Mouse (Mus musculus) kidney, embryonic 14.5 days (tissue): ENCODE measurements around the gene Aim2. TPM values are rescaled to one million over a fixed set of nuclear protein-coding genes. Genes with fewer than 3 reads are reported as not detected.
A peak's percentile ranks its signal among the peaks of the same experiment; 100 is the strongest.

Source experiments
- ATAC-seq: fragments of 200-750 bp; cut with Nextera tagmentation; 2 replicates; pipeline ENCODE4 v1.8.0; 2017; ENCODE audit warnings: moderate number of reproducible peaks, mild to moderate bottlenecking, moderate TSS enrichment, moderate library complexity; ENCODE audit not compliant: low FRiP score, low TSS enrichment
- H3K27ac ChIP-seq: fragments of 300-500 bp; sonication (generic); 2 replicates; pipeline ENCODE4 v1.5.1; 2014; ENCODE audit warnings: low read depth, mild to moderate bottlenecking, low read length, moderate library complexity, mixed read lengths
- H3K27me3 ChIP-seq: fragments of 300-500 bp; sonication (generic); 2 replicates; pipeline ENCODE4 v1.6.1; 2014; ENCODE audit warnings: mild to moderate bottlenecking, low read length; ENCODE audit not compliant: control insufficient read depth, insufficient read depth
- H3K36me3 ChIP-seq: fragments of 300-500 bp; sonication (generic); 2 replicates; pipeline ENCODE4 v1.6.1; 2014; ENCODE audit warnings: low read length, mixed read lengths; ENCODE audit not compliant: control insufficient read depth, insufficient read depth
- H3K4me1 ChIP-seq: fragments of 300-500 bp; sonication (generic); 2 replicates; pipeline ENCODE4 v1.6.1; 2014; ENCODE audit warnings: low read length, mixed read lengths; ENCODE audit not compliant: control insufficient read depth, insufficient read depth
- H3K4me2 ChIP-seq: fragments of 300-500 bp; sonication (generic); replicated peaks from 2 replicates; pipeline ENCODE4 v1.6.1; 2014; ENCODE audit warnings: low read depth, mild to moderate bottlenecking, low read length
- H3K4me3 ChIP-seq: fragments of 300-500 bp; sonication (generic); 2 replicates; pipeline ENCODE4 v1.5.1; 2014; ENCODE audit warnings: mild to moderate bottlenecking, low read length
- H3K9ac ChIP-seq: fragments of 300-500 bp; sonication (generic); 2 replicates; pipeline ENCODE4 v1.6.1; 2014; ENCODE audit warnings: low read depth, mild to moderate bottlenecking, low read length, moderate library complexity
- H3K9me3 ChIP-seq: fragments of 300-500 bp; sonication (generic); 2 replicates; pipeline ENCODE4 v1.6.1; 2016; ENCODE audit warnings: low read length; ENCODE audit not compliant: control insufficient read depth
- WGBS: fragments of 180-500 bp; shearing (Covaris S2); extraction: QIAGEN DNeasy Blood & Tissue Kit; methylation state at CpG from one replicate; pipeline ENCODE4 v1.1.7; 2014; 5-methylcytosine and 5-hydroxymethylcytosine counted together
- polyA plus RNA-seq: library from polyadenylated mRNA; unstranded; fragments of >200 nt; fragmentation: Nextera tagmentation; extraction: Ambion mirVana; gene quantifications from 2 replicates; pipeline ENCODE4 v1.2.1, GENCODE M21; 2014

Gene Aim2
- polyA plus RNA-seq, 1 experiment from 2014 or later = 3.3 TPM

- Histone ChIP-seq H3K27ac (no peak overlapping the region), H3K9ac (no peak overlapping the region), H3K4me3 (no peak overlapping the region), H3K36me3 (no peaks in the 10 kb centered on the region), H3K9me3 (no peaks in the 10 kb centered on the region), H3K27me3 (no peaks in the 10 kb centered on the region), H3K4me1 (no peaks in the 10 kb centered on the region), H3K4me2 (no peak overlapping the region)
- ATAC-seq = no peak
- WGBS = 88% methylated on average over 6 of the region's 6 CpGs
These were observed 41.1 kb downstream of the Aim2 start for GRCm38 (mm10) chr1:173391754-173392153.

- no peak overlapping the region for H3K9ac ChIP-seq
- H3K9me3 ChIP-seq = no peaks in the 10 kb centered on the region
- H3K4me1 ChIP-seq = no peaks in the 10 kb centered on the region
- H3K36me3 ChIP-seq = no peaks in the 10 kb centered on the region
- 30% methylated on average over 3 of the region's 3 CpGs for WGBS
- no peak overlapping the region for H3K4me3 ChIP-seq
- no peaks in the 10 kb centered on the region for H3K27me3 ChIP-seq
- H3K4me2 ChIP-seq = no peak overlapping the region
- no peak overlapping the region for H3K27ac ChIP-seq
- peak; percentile 76 for ATAC-seq
These were observed 47.8 kb downstream of the Aim2 start for GRCm38 (mm10) chr1:173398323-173398970.

DNA sequence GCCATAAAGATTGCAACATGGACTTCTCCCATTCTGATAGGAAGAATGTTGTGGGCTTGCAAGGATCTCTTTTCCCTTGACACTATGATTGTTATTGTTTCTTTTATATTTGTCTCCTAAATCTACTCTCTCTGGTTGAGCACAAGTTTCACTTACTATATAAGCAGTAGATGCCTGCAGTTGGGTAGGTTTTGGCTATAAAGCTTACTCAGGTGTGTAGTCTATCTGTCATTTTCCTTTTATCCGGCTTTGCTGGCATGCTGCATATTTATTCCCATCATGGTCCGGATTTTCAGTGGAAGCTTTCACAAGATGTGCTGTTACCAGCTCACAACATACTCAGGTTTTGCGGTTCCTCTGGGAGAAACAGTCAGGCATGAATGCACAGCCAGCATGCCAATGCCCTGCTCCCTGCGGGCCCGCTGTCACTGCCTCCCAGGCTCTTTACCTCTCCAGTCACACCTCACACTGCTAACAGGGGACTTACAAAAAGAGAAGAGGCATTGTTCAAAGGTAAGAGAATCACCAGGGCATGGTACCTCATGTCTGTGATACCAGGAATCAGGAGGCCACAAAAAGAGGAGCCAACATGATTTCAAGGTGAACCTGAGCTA is 54.1 kb downstream of the Aim2 start:
- no peak overlapping the region for H3K4me3 ChIP-seq
- peak; percentile 86 for ATAC-seq
- WGBS = 32% methylated on average over 5 of the region's 5 CpGs

DNA sequence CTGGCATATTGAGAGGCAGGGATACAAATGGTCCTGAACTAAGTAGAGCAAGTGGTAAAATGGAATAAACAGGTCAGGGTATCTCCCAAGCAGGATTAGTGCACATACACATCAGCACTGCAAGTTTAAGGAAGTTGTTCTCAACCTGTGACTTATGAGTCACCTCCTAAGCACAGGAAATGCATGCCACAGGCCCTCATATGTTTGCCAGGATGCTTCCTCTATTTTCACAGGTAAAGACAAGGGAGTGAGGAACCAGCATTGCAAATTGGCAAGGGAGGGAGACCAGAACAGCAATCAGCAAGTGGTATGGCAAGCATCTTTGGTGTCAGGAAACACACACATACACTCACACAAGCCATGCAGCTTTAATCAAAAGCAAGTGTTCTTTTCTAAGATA is 58.4 kb downstream of the Aim2 start:
- Histone ChIP-seq H3K27me3 (no peaks in the 10 kb centered on the region), H3K9me3 (no peaks in the 10 kb centered on the region), H3K36me3 (no peaks in the 10 kb centered on the region), H3K4me2 (no peak overlapping the region), H3K27ac (no peak overlapping the region), H3K9ac (no peak overlapping the region), H3K4me3 (no peak overlapping the region), H3K4me1 (no peaks in the 10 kb centered on the region)
- no peak for ATAC-seq

More for the DNA sequence above, 54.1 kb downstream of the Aim2 start:
- Histone ChIP-seq H3K27me3 (no peaks in the 10 kb centered on the region), H3K4me1 (no peaks in the 10 kb centered on the region), H3K36me3 (no peaks in the 10 kb centered on the region), H3K27ac (no peak overlapping the region), H3K9me3 (no peaks in the 10 kb centered on the region), H3K4me2 (no peak overlapping the region), H3K9ac (no peak overlapping the region)

- WGBS = 85% methylated on average over 4 of the region's 4 CpGs
These were observed 61.2 kb downstream of the Aim2 start for GRCm38 (mm10) chr1:173411863-173412262.

GRCm38 (mm10) chr1:173414631-173415030 is 64.0 kb downstream of the Aim2 start:
- Histone ChIP-seq H3K27me3 (no peaks in the 10 kb centered on the region), H3K4me3 (no peak overlapping the region), H3K9me3 (no peaks in the 10 kb centered on the region), H3K36me3 (no peaks in the 10 kb centered on the region), H3K4me2 (no peak overlapping the region), H3K9ac (no peak overlapping the region), H3K27ac (no peak overlapping the region), H3K4me1 (no peaks in the 10 kb centered on the region)
- no peak for ATAC-seq
- whole genome bisulfite sequencing = 75% methylated on average over 3 of the region's 3 CpGs

More at GRCm38 (mm10) chr1:173411863-173412262, 61.2 kb downstream of the Aim2 start:
- no peak overlapping the region for H3K27ac ChIP-seq
- H3K9ac ChIP-seq = no peak overlapping the region
- H3K9me3 ChIP-seq = no peaks in the 10 kb centered on the region
- H3K36me3 ChIP-seq = no peaks in the 10 kb centered on the region
- no peak overlapping the region for H3K4me2 ChIP-seq
- H3K4me3 ChIP-seq = no peak overlapping the region
- no peak for ATAC-seq
- H3K4me1 ChIP-seq = no peaks in the 10 kb centered on the region
- H3K27me3 ChIP-seq = no peaks in the 10 kb centered on the region

DNA sequence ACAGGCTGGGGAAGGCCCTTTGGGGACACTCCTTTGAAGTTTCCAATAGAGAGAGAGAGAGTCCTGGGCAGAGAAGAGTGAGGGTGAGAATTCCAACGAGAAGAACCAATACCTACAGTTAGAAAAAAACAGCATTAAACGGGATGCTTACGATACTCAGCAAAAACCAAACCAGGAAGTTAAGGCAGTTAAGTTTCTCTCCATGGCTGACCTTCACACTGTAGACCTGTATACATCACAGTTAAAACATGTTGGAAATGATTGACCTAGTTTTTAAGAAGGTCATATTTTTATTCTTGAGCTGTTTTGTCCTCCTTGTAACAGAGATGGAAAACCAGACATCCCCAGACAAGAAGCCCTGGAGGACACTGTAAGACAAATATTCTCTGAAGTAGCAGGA is 67.8 kb downstream of the Aim2 start:
- 87% methylated on average over 3 of the region's 3 CpGs for WGBS

DNA sequence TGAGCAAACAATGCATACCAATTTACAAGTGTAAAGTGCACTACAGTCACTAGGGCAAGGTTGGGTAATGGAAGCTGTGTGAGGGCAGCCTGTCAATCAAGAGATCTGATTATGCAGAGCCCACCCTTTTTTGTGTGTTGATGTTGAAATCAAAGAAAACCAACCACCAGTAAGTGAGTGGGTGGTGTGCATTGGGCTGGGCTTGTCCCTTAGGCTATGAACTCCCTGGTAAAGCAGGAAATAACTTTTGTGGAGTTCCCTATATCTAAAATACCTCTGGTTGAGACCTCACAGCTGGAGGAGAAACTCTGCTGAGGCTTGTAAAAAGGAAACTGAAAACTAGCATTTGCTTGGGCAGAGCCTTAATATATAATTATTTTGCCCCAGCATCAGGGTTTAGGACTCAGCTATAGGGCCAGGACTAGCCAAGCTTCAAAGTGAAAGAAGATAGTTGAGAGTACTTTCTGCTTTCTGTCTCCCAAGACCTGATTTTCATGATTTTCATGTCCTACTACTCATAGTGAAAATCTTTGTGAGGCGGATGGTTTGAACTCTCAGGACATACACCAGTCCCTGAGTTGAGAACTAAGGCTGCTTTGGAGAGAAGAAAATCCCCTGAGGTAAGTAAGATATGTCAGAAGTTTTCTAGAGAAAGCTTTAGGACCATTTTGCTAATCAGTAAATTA is 68.4 kb downstream of the Aim2 start:
- Histone ChIP-seq H3K4me2 (no peak overlapping the region), H3K4me1 (no peaks in the 10 kb centered on the region), H3K27ac (no peak overlapping the region), H3K36me3 (no peaks in the 10 kb centered on the region), H3K9ac (no peak overlapping the region), H3K27me3 (no peaks in the 10 kb centered on the region), H3K4me3 (no peak overlapping the region), H3K9me3 (no peaks in the 10 kb centered on the region)
- WGBS = 70% methylated on average over 1 of the region's 1 CpGs
- peak; percentile 81; the same call in 1 of the 2 replicates for ATAC-seq

More for the DNA sequence above, 67.8 kb downstream of the Aim2 start:
- Histone ChIP-seq H3K36me3 (no peaks in the 10 kb centered on the region), H3K4me1 (no peaks in the 10 kb centered on the region), H3K27ac (no peak overlapping the region), H3K9ac (no peak overlapping the region), H3K4me3 (no peak overlapping the region), H3K27me3 (no peaks in the 10 kb centered on the region), H3K4me2 (no peak overlapping the region), H3K9me3 (no peaks in the 10 kb centered on the region)
- no peak for ATAC-seq

DNA sequence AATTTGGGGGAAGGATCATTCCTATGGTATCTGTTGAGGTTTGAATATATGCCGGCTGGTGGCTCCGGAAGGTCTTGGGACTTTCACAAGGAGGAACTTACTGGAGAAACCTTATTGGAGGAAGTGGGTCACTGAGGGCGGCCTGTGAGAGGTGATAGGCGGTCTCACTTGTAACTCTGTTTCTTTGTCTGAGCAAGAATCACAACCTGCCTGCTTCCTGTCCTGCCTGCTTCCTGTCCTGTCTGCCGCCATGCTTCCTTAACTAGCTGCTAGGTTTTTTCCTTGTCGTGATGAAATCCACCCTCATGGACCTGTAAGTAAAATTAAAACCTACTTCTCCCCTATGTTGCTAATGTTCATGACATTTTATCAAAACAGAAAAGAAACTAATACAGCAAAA is 69.7 kb downstream of the Aim2 start:
- Histone ChIP-seq H3K27ac (no peak overlapping the region), H3K4me3 (no peak overlapping the region), H3K36me3 (no peaks in the 10 kb centered on the region), H3K9ac (no peak overlapping the region), H3K4me2 (no peak overlapping the region), H3K27me3 (no peaks in the 10 kb centered on the region), H3K9me3 (no peaks in the 10 kb centered on the region), H3K4me1 (no peaks in the 10 kb centered on the region)
- ATAC-seq = no peak
- WGBS = 78% methylated on average over 6 of the region's 6 CpGs
